Mouse (Mus musculus) testis, adult 2 months (tissue): Measurements from ENCODE around the gene Atxn10. TPM values are rescaled to one million over a fixed set of nuclear protein-coding genes. Genes with fewer than 3 reads are reported as not detected.

Experiments used
- H3K27ac ChIP-seq: fragments of 200-500 bp; 2 replicates; pipeline ENCODE4 v1.5.1; 2012; ENCODE audit warnings: low read depth, low read length; ENCODE audit not compliant: control insufficient read depth, insufficient read depth
- H3K27me3 ChIP-seq: fragments of 200-500 bp; 2 replicates; pipeline ENCODE4 v1.6.1; 2012; ENCODE audit warnings: mild to moderate bottlenecking, low read length, moderate library complexity; ENCODE audit not compliant: control insufficient read depth, insufficient read depth
- H3K36me3 ChIP-seq: fragments of 200-500 bp; 2 replicates; pipeline ENCODE4 v1.6.1; 2012; ENCODE audit warnings: mild to moderate bottlenecking, low read length; ENCODE audit not compliant: control insufficient read depth, insufficient read depth
- H3K4me1 ChIP-seq: fragments of 200-500 bp; 2 replicates; pipeline ENCODE4 v1.6.1; 2012; ENCODE audit warnings: low read length; ENCODE audit not compliant: control insufficient read depth, insufficient read depth
- H3K4me3 ChIP-seq: fragments of 200-500 bp; 2 replicates; pipeline ENCODE4 v1.5.1; 2012; ENCODE audit warnings: low read depth, mild to moderate bottlenecking, low read length, moderate library complexity, mixed read lengths; ENCODE audit not compliant: control insufficient read depth
- CTCF ChIP-seq: fragments of 200-500 bp; IDR thresholded peaks from 2 replicates; pipeline ENCODE4 v1.5.1; 2012; ENCODE audit warnings: low read depth, mild to moderate bottlenecking, inconsistent platforms, low read length, moderate library complexity; ENCODE audit not compliant: control insufficient read depth, insufficient read depth, insufficient replicate concordance
- POLR2A ChIP-seq: fragments of 200-500 bp; IDR thresholded peaks from 2 replicates; pipeline ENCODE4 v1.6.1; 2012; ENCODE audit warnings: low read depth, mild to moderate bottlenecking, inconsistent platforms, low read length, moderate library complexity; ENCODE audit not compliant: control insufficient read depth
- polyA plus RNA-seq: library from polyadenylated mRNA; depleted of rRNA; stranded (reverse); fragments of >200 nt; gene quantifications from 2 replicates; pipeline ENCODE4 v1.2.3, GENCODE M21; 2012

Gene Atxn10
- polyA plus RNA-seq, 1 experiment = 139 TPM

- H3K4me1 ChIP-seq = no peaks in the 10 kb centered on the region
- TF ChIP-seq CTCF (no peak), POLR2A (no peak)
- no peak overlapping the region for H3K4me3 ChIP-seq
- H3K36me3 ChIP-seq = no peaks in the 10 kb centered on the region
- H3K27me3 ChIP-seq = no peaks in the 10 kb centered on the region
- H3K27ac ChIP-seq = no peak overlapping the region
Observed at GRCm38 (mm10) chr15:85350144-85350543, 14.1 kb downstream of the Atxn10 start.

DNA sequence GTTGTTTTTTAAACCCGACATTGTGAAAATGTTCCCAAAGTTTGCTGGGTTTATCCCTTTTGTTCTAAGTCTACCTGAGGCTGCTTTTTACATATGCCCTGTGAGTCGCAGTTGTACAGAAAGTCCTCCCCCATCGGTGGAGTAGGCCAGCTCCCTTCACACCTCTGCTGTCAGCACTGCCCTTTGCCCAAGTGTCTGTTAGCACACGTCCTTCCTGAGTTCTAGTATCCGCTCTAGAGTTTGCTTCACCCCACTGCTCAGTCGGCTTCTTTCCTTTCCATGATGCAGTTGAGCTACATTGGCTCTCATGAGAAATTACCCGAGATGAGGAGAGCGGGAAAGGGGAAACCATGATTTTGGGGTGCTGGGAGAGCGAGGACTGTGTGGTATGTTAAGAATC, 18.0 kb downstream of the Atxn10 start:
- Histone ChIP-seq H3K4me1 (peaks cover 2% of the 10 kb centered on the region; the same call in 1 of the 2 replicates), H3K36me3 (no peaks in the 10 kb centered on the region), H3K27ac (no peak overlapping the region), H3K4me3 (no peak overlapping the region), H3K27me3 (no peaks in the 10 kb centered on the region)
- TF ChIP-seq POLR2A = no peak

DNA sequence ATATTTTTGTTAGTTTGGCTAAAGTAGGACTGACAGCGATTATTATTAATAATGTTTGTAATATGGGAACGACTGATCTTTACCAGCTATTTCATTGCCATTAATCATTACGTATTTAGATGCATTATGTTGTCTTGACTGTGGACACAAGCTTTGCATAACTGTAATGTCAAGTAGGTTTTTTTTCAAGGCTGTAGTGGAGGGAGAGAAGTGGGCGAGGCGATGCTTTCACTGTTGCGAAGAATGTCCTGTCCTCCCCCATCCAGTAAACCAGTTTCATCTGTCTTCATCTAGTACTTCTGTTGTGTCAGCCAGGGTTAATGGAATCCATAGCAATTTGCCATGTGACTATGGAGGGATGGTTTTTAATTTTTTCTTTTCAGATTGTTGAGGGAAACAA, 20.1 kb downstream of the Atxn10 start:
- Histone ChIP-seq H3K27me3 (no peaks in the 10 kb centered on the region), H3K36me3 (peaks cover 2% of the 10 kb centered on the region), H3K27ac (no peak overlapping the region), H3K4me1 (peaks cover 2% of the 10 kb centered on the region; the same call in 1 of the 2 replicates), H3K4me3 (no peak overlapping the region)
- no peak for TF ChIP-seq POLR2A
- TF ChIP-seq CTCF = no peak

DNA sequence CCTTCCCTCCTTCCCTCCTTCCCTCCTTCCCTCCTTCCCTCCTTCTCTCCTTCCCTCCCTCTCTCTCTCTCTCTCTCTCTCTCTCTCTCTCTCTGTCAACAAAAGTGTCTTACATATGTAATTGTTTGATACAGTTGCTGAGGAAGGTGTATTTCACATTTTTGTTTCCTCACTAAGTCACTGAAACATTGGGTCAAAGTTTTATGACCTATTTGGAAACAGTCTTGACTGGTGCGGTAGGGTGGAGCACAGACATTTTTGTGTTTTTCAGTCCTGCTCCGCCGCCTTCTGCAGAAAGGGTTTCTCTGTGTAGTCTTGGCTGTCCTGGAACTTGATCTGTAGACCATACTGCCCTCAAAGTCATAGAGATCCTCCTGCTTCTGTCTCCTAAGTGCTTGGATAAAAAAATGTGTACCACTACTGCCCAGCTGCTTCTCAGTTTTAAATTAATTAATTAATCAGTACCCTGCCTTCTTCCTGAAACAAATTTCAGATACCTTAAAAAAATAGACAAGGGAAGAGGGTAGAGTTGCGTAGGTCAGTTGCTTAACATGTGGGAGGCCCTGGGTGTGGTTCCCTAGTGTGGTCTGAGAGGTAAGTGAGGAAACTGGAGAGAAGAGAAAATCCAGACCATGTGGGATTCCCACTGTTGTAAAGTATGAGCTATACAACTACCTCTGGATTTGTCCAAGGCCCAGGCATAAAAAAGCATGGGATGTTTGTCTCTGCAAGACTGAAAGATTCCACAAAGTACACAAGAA, 21.6 kb downstream of the Atxn10 start:
- H3K27me3 ChIP-seq = no peaks in the 10 kb centered on the region
- H3K27ac ChIP-seq = no peak overlapping the region
- H3K36me3 ChIP-seq = peaks cover 4% of the 10 kb centered on the region
- no peak for TF ChIP-seq POLR2A
- no peak for TF ChIP-seq CTCF
- peaks cover 2% of the 10 kb centered on the region; the same call in 1 of the 2 replicates for H3K4me1 ChIP-seq
- no peak overlapping the region for H3K4me3 ChIP-seq

DNA sequence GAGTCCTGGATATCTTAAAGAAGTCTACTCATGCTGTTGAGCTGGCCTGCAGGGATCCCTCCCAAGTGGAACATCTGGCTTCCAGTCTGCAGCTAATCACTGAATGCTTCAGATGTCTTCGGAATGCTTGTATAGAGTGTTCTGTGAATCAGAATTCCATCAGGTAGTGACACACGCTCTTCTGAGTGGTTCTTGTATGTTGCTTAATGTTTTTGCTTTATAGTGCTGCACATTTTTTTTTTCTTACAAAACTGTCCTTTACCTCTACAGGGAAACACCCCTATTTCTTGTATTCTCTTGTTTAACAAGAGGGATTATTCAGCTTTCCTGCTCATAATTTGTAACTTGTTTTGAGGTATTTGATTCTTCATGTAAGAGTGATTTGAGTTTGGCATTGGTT, 23.4 kb downstream of the Atxn10 start:
- Histone ChIP-seq H3K27ac (no peak overlapping the region), H3K4me1 (peaks cover 2% of the 10 kb centered on the region; the same call in 1 of the 2 replicates), H3K36me3 (peaks cover 4% of the 10 kb centered on the region)

GRCm38 (mm10) chr15:85359901-85360300, 23.9 kb downstream of the Atxn10 start:
- Histone ChIP-seq H3K4me1 (peaks cover 2% of the 10 kb centered on the region; the same call in 1 of the 2 replicates), H3K4me3 (no peak overlapping the region), H3K36me3 (peaks cover 4% of the 10 kb centered on the region), H3K27ac (no peak overlapping the region), H3K27me3 (no peaks in the 10 kb centered on the region)
- TF ChIP-seq CTCF (no peak), POLR2A (no peak)

More for the DNA sequence above, 23.4 kb downstream of the Atxn10 start:
- H3K4me3 ChIP-seq = no peak overlapping the region
- TF ChIP-seq CTCF (no peak), POLR2A (no peak)
- H3K27me3 ChIP-seq = no peaks in the 10 kb centered on the region

DNA sequence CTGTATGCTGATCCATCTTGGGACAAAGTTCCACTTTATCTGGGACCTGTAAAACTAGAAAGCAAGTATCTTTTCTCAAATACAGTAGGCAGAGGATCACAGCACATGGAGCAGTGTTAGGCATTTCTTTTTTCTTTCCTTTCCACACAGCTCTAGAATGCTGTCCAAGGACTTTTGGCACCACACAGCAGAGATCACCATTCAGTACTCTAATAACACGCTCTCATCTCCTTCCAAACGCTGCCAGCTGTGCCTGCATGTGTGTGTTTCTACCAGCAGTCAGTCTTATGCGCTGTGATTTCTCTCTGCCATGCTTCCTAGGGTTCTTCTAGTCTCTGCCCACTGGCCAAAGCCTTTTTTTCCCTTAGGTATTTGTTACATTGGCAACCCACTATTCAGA, 28.3 kb downstream of the Atxn10 start:
- H3K4me1 ChIP-seq = no peaks in the 10 kb centered on the region
- TF ChIP-seq POLR2A (no peak), CTCF (no peak)
- peaks cover 5% of the 10 kb centered on the region for H3K36me3 ChIP-seq
- H3K27me3 ChIP-seq = no peaks in the 10 kb centered on the region
- no peak overlapping the region for H3K4me3 ChIP-seq
- no peak overlapping the region for H3K27ac ChIP-seq

DNA sequence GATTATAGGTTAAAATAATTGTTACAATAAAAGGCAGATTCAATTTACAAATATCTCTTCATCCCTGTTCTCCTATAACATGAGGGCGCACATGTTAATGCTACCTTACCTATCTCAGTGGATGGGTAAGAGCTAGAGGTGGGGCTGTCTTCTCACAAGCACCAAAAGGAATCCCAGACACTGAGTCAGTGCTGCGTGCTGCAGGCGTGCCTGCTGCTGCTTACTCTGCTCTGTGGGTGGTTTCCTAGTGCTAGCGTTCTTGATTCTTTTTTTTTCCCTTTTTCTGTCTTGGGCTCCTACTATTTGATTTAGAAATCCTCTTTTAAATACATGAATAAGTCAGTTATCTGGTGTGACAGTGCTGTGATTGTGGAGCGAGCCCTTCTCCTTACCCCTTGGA, 30.9 kb downstream of the Atxn10 start:
- H3K4me1 ChIP-seq = no peaks in the 10 kb centered on the region
- peaks cover 3% of the 10 kb centered on the region; the same call in 1 of the 2 replicates for H3K36me3 ChIP-seq
- no peak overlapping the region for H3K4me3 ChIP-seq
- no peaks in the 10 kb centered on the region for H3K27me3 ChIP-seq
- H3K27ac ChIP-seq = no peak overlapping the region
- TF ChIP-seq CTCF = no peak
- no peak for TF ChIP-seq POLR2A
